Mouse (Mus musculus) CD4-positive helper T cell, adult 2 months (primary cell): ENCODE measurements around the gene Upk3bl.
A peak's percentile ranks its signal among the peaks of the same experiment; 100 is the strongest.
"Not testable (repeated sequence)": the region's sequence is repeated elsewhere in the genome, so short reads cannot be mapped to it uniquely, and the experiment has no call there.

Experiments used
- DNase-seq: peaks from one replicate; pipeline ENCODE4 v3.0.0-alpha.2; 2012; ENCODE audit warnings: low read depth, missing footprints, low spot score

Upk3bl gene

GRCm38 (mm10) chr5:136084891-136085651, 30.8 kb downstream of the Upk3bl start:
- DNase-seq = peak; percentile 57

- no peak for DNase-seq
Measured at GRCm38 (mm10) chr5:136086290-136086689, 32.0 kb downstream of the Upk3bl start.

- DNase-seq = no peak
Measured at GRCm38 (mm10) chr5:136088821-136089575, 34.7 kb downstream of the Upk3bl start.

DNA sequence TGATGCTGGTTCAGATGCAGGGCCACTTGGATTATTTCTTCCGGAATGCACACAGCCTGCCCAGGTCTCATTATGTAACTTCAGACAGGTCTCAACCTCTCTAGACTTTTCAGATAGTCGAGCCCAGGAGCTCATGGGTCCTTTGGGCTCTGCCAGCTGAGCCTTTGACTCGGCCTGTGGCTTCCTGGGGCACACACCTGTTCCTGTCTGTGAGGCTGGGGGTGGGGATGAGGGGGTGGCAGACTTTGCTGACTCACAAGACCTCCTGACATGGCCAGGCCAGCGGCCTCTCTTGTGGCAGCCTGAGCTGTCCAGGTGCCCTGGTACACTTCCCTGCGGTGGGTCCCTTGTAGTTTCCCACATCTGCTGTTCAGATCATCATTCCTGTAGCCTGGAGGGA, 37.6 kb downstream of the Upk3bl start:
- no peak for DNase-seq

DNA sequence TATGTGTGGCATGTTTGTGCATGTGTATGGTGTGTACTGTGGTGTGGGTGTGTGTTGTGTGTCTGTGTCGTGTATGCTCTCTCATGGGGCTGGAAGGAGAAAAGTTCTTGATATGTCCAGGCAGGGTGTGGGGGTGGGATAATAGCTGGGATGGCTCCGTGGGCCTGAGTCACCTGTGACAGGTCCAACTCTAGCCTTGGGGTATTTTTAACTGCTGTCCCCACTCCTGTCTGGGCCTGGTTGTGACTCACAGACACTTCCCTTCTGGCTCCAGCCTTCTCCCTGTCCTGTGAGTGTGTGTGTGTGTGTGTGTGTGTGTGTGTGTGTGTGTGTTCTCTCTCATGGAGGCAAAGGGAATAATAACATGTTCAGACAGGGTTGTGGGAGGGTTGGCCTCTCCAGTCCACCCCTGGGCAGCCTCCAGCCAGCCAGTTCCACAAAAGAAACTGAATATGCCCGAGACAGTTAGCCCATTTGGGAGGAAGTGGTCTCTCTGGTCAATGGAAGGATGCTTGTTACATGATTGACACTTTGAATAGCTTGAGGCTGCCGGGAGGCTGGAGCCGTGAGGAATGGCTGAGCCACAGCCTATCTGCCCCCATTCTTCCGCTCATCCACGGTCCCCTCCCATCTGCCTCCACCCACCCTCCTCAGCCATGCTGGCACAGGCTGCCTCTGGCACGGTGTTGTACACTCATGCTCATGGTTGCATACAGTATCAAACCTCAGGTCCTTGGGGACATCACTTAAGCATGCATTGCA, 40.1 kb downstream of the Upk3bl start:
- DNase-seq = no peak

DNA sequence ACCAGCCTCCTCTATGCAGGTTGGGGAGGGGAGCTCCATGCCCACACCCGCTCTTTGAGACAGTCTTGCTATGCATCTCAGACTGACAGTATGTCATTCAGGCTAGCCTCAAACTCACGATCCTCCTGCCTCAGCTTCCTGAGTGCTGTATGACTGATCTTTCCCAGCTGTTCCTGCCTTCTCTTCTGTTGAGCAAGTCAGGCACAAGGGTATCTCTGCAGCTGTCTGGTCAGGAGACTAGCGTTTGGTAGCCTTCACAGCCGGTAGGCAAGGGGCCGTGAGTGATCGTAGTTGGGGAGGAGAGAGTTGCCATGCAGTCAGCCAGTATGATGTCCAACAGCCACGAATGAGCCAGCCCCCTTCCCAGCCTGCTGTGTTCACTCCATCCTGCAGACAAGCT, 40.8 kb downstream of the Upk3bl start:
- DNase-seq = no peak

DNA sequence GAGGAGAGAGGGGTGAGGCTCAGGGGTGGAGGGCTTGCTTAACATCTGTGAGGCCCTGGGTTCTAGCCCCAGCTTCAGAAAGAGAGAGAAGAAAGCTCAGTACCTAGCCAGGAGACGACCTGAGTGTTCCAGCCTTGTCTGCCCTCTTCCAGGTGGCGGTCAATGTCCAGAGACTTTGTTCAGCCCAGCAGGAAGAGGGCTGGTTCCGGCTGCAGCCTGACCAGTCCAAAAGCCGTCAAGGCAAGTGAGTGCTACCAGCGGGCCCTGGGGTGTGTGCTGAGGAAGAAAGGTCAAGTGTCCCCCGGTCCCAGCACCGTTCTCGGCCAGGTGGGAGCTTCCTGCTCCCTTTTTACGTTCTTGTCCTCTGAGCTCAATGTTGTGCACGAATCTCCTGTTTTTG, 44.2 kb downstream of the Upk3bl start:
- no peak for DNase-seq

DNA sequence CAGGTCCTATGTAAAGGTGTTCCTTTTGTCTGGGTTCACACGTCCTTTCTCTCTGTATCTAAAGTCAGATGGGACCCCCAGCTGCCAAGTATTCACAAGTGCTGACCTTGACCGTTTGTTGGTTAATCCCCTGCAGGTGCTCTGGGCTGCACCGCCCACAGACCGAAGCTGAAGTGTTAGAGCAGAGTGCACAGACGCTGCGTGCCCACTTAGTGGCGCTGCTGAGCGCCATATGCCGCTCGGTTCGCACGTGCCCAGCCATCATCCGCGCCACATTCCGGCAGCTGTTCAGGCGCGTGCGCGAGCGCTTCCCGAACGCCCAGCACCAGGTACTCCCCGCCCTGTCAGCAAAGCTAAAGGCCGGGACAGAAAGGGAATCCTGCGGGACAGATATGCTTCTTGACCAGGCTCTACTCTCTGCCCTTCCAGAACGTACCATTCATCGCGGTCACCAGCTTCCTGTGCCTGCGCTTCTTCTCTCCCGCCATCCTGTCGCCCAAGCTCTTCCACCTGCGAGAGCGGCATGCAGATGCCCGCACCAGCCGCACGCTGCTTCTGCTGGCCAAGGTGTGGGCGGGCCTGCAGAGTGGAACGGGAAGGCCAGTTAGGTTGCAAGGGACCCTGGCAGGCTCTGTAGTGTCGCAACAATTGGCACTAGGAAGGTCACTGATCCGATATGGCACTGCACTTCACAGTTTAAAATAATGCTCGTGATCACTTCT, 48.0 kb downstream of the Upk3bl start:
- DNase-seq = peak; percentile 85

GRCm38 (mm10) chr5:136104511-136104910, 50.2 kb downstream of the Upk3bl start:
- DNase-seq = peak; percentile 35

- no peak for DNase-seq
Measured at GRCm38 (mm10) chr5:136108486-136108885, 54.2 kb downstream of the Upk3bl start.

DNA sequence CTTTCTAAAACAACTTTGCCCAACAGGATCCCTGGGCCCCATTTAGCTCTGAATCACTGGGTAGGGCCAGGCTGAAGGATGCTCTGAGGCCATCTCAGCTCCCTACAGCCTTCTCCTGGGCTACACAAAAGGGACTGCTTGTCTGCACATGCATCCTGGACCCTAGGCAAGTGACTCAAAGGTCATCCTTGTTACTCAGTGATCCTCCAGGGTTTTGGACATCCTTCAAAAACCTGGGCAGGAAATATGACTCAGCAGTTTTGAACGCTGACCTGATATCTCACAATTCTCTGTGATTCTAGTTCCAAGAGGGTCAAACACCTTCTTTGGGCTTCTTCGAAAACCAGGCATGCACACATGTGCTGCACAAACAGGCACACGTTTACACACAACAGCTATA, 54.8 kb downstream of the Upk3bl start:
- DNase-seq = no peak

- DNase-seq = not testable (repeated sequence)
Measured at GRCm38 (mm10) chr5:136113546-136113945, 59.3 kb downstream of the Upk3bl start.
